Mouse (Mus musculus) spleen, postnatal 14 days (tissue): ENCODE data around the gene Dixdc1.
A peak's percentile ranks its signal among the peaks of the same experiment; 100 is the strongest.

Experiments
- DNase-seq, 2 experiments: peaks; one replicate each; pipeline ENCODE4 v3.0.0; 2021 to 2022; ENCODE audit warnings: low spot score in 2 of 2

Gene Dixdc1

GRCm38 (mm10) chr9:50700921-50701691 lies 38.2 kb downstream of the Dixdc1 start:
- DNase-seq: no peak

- no peak for DNase-seq
Measured at GRCm38 (mm10) chr9:50698418-50699409, 40.6 kb downstream of the Dixdc1 start.

GRCm38 (mm10) chr9:50697706-50698041 lies 41.6 kb downstream of the Dixdc1 start:
- DNase-seq: no peak

- no peak for DNase-seq
Measured at GRCm38 (mm10) chr9:50696851-50697705, 42.2 kb downstream of the Dixdc1 start.

- DNase-seq: no peak
Measured at GRCm38 (mm10) chr9:50695153-50695552, 44.2 kb downstream of the Dixdc1 start.

GRCm38 (mm10) chr9:50693631-50694030 lies 45.7 kb downstream of the Dixdc1 start:
- peak in 1 of 2 experiments; percentile 19 for DNase-seq

- DNase-seq: no peak
Measured at GRCm38 (mm10) chr9:50692626-50693580, 46.4 kb downstream of the Dixdc1 start.

GRCm38 (mm10) chr9:50686866-50687652 lies 52.3 kb downstream of the Dixdc1 start:
- DNase-seq: no peak

- no peak for DNase-seq
Measured at GRCm38 (mm10) chr9:50681727-50682126, 57.6 kb downstream of the Dixdc1 start.

- DNase-seq: no peak
Measured at GRCm38 (mm10) chr9:50679406-50679805, 59.9 kb downstream of the Dixdc1 start.

GRCm38 (mm10) chr9:50674771-50675170 lies 64.5 kb downstream of the Dixdc1 start:
- no peak for DNase-seq

- DNase-seq: peak; percentile 21 to 59
Measured at GRCm38 (mm10) chr9:50670690-50671089, 68.6 kb downstream of the Dixdc1 start.

GRCm38 (mm10) chr9:50667579-50668498 lies 71.5 kb downstream of the Dixdc1 start:
- DNase-seq: no peak

GRCm38 (mm10) chr9:50666442-50666841 lies 72.9 kb downstream of the Dixdc1 start:
- no peak for DNase-seq

GRCm38 (mm10) chr9:50664826-50665225 lies 74.5 kb downstream of the Dixdc1 start:
- no peak for DNase-seq

GRCm38 (mm10) chr9:50660431-50660830 lies 78.9 kb downstream of the Dixdc1 start:
- DNase-seq: peak in 1 of 2 experiments; percentile 3

GRCm38 (mm10) chr9:50659392-50660217 lies 79.7 kb downstream of the Dixdc1 start, which contains the start of gene Dlat:
Gene Dlat, minus strand, starts transcription at chr9:50659780.
- DNase-seq: peak; percentile 61 to 74
